In the genomic region with DNA sequence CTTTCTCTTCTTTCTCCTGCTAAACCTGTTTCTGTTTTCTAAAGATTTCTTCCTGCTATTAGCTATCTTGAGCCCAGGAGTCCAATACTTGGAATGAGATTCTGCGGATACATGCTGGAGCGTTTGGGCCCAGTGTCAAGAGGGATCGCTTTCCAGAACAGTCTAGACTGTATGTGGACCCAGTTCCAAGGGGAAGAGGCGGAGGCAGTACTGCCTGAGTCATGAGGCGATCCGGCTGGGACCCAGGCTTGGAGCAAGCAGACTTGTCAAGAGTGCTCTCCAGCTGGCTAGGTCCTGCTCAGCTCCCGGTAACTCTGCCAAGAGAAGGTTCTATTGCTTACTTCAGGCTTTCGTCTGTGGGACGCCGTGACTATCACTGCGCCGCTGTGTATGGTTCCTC, we compare ENCODE assay signal across 10 mouse cellular contexts. TPM values are rescaled to one million over a fixed set of nuclear protein-coding genes. Genes with fewer than 3 reads are reported as not detected.
DNase-seq lines count a peak whose midpoint lies in the region; ATAC-seq and TF ChIP-seq lines count a peak whose summit lies in the region.
"Had no signal": no experiment of that assay in that cellular context is flagged by ENCODE, and none has a peak within 500 bp of the region (broad histone marks: within the 10 kb centered on the region; RNA-seq: fewer than 3 reads in every experiment).

No protein-coding gene starts in this region.

- no peaks in the 10 kb centered on the region for H3K4me1 ChIP-seq in forebrain, embryonic 14.5 days (ENCODE audit: control insufficient read depth, insufficient read depth, low read length)
- no peaks in the 10 kb centered on the region for H3K4me1 ChIP-seq in forebrain, embryonic 12.5 days
- H3K4me1 ChIP-seq in stomach, postnatal 0 days (replicated peaks; ENCODE audit: control insufficient read depth, insufficient read depth): no peaks in the 10 kb centered on the region
- no peaks in the 10 kb centered on the region for H3K4me1 ChIP-seq in hindbrain, embryonic 16.5 days (ENCODE audit: control insufficient read depth, insufficient read depth, low read depth, low read length)
- no peaks in the 10 kb centered on the region for H3K4me1 ChIP-seq in midbrain, embryonic 16.5 days (ENCODE audit: control insufficient read depth, insufficient read depth, low read length)
- H3K4me1 ChIP-seq: neural tube, embryonic 13.5 days had no signal

- no peak overlapping the region for H3K4me2 ChIP-seq in forebrain, embryonic 14.5 days (ENCODE audit: low read length)
- no peak overlapping the region for H3K4me2 ChIP-seq in forebrain, embryonic 12.5 days
- no peak overlapping the region for H3K4me2 ChIP-seq in stomach, postnatal 0 days (replicated peaks; ENCODE audit: low read depth)
- H3K4me2 ChIP-seq in hindbrain, embryonic 16.5 days (ENCODE audit: low read length): no peak overlapping the region
- H3K4me2 ChIP-seq in midbrain, embryonic 16.5 days (ENCODE audit: low read length): no peak overlapping the region
- H3K4me2 ChIP-seq: neural tube, embryonic 13.5 days had no signal

- H3K4me3 ChIP-seq in forebrain, embryonic 14.5 days (ENCODE audit: low read depth, low read length): no peak overlapping the region
- no peak overlapping the region for H3K4me3 ChIP-seq in forebrain, embryonic 12.5 days (replicated peaks)
- no peak overlapping the region for H3K4me3 ChIP-seq in stomach, postnatal 0 days (ENCODE audit: low read depth, low read length)
- no peak overlapping the region for H3K4me3 ChIP-seq in hindbrain, embryonic 16.5 days (ENCODE audit: low read length)
- no peak overlapping the region for H3K4me3 ChIP-seq in midbrain, embryonic 16.5 days (ENCODE audit: low read depth, low read length)
- H3K4me3 ChIP-seq: neural tube, embryonic 13.5 days had no signal

- no peak for TF ChIP-seq CTCF in stomach, postnatal 0 days (IDR thresholded peaks at IDR 0.05; ENCODE audit: low read depth)

- 88% methylated on average over 12 of the region's 12 CpGs for WGBS in forebrain, embryonic 14.5 days
- 91% methylated on average over 12 of the region's 12 CpGs for WGBS in forebrain, embryonic 12.5 days
- 60% methylated on average over 12 of the region's 12 CpGs for WGBS in stomach, postnatal 0 days
- 90% methylated on average over 12 of the region's 12 CpGs for WGBS in hindbrain, embryonic 16.5 days
- WGBS in midbrain, embryonic 16.5 days: 92% methylated on average over 12 of the region's 12 CpGs

- no peak overlapping the region for H3K9ac ChIP-seq in forebrain, embryonic 14.5 days (ENCODE audit: low read length)
- H3K9ac ChIP-seq in forebrain, embryonic 12.5 days: no peak overlapping the region
- no peak overlapping the region for H3K9ac ChIP-seq in stomach, postnatal 0 days (ENCODE audit: low read length)
- H3K9ac ChIP-seq in hindbrain, embryonic 16.5 days (ENCODE audit: low read depth, low read length): no peak overlapping the region
- no peak overlapping the region for H3K9ac ChIP-seq in midbrain, embryonic 16.5 days (ENCODE audit: low read depth, low read length)
- H3K9ac ChIP-seq: neural tube, embryonic 13.5 days had no signal

- TF ChIP-seq EP300 in stomach, postnatal 0 days (optimal IDR thresholded peaks at IDR 0.05): no peak

- no peaks in the 10 kb centered on the region for H3K9me3 ChIP-seq in forebrain, embryonic 14.5 days (replicated peaks; ENCODE audit: control insufficient read depth, low read length)
- no peaks in the 10 kb centered on the region for H3K9me3 ChIP-seq in forebrain, embryonic 12.5 days
- H3K9me3 ChIP-seq in stomach, postnatal 0 days (ENCODE audit: control insufficient read depth, low read length): no peaks in the 10 kb centered on the region
- H3K9me3 ChIP-seq in hindbrain, embryonic 16.5 days (ENCODE audit: control insufficient read depth, low read length): no peaks in the 10 kb centered on the region
- H3K9me3 ChIP-seq in midbrain, embryonic 16.5 days (replicated peaks; ENCODE audit: control insufficient read depth, low read length, poor library complexity, severe bottlenecking): no peaks in the 10 kb centered on the region
- H3K9me3 ChIP-seq: neural tube, embryonic 13.5 days had no signal

- intact Hi-C loops in left cerebral cortex, postnatal 4 days (cut with DNase I): no loop called here

- H3K36me3 ChIP-seq in forebrain, embryonic 14.5 days (ENCODE audit: control insufficient read depth, insufficient read depth, low read length): no peaks in the 10 kb centered on the region
- no peaks in the 10 kb centered on the region for H3K36me3 ChIP-seq in forebrain, embryonic 12.5 days (replicated peaks)
- no peaks in the 10 kb centered on the region for H3K36me3 ChIP-seq in stomach, postnatal 0 days (ENCODE audit: control insufficient read depth, insufficient read depth, low read length)
- no peaks in the 10 kb centered on the region for H3K36me3 ChIP-seq in hindbrain, embryonic 16.5 days (ENCODE audit: control insufficient read depth, insufficient read depth, low read length)
- H3K36me3 ChIP-seq in midbrain, embryonic 16.5 days (ENCODE audit: control insufficient read depth, insufficient read depth, low read length): no peaks in the 10 kb centered on the region
- H3K36me3 ChIP-seq: neural tube, embryonic 13.5 days had no signal

- DNase-seq in forebrain, embryonic 14.5 days (ENCODE audit: low spot score): peak; percentile 11
- DNase-seq in adrenal gland, postnatal 14 days: peak; percentile 38
- peak; percentile 89 to 90 for DNase-seq in heart, adult 9 months (ENCODE audit: low spot score in 2 of 2)
- DNase-seq in left cerebral cortex, postnatal 4 days: peak; percentile 30
- peak; percentile 32 for DNase-seq in stomach, postnatal 0 days (ENCODE audit: low spot score)

- no peak overlapping the region for H3K27ac ChIP-seq in forebrain, embryonic 14.5 days (ENCODE audit: low read depth, low read length)
- no peak overlapping the region for H3K27ac ChIP-seq in forebrain, embryonic 12.5 days
- no peak overlapping the region for H3K27ac ChIP-seq in stomach, postnatal 0 days (replicated peaks)
- H3K27ac ChIP-seq in hindbrain, embryonic 16.5 days (ENCODE audit: low read depth, low read length): no peak overlapping the region
- H3K27ac ChIP-seq in midbrain, embryonic 16.5 days (ENCODE audit: low read length): no peak overlapping the region
- H3K27ac ChIP-seq: neural tube, embryonic 13.5 days had no signal

- H3K27me3 ChIP-seq in forebrain, embryonic 14.5 days (replicated peaks; ENCODE audit: control insufficient read depth, insufficient read depth, low read length): no peaks in the 10 kb centered on the region
- H3K27me3 ChIP-seq in forebrain, embryonic 12.5 days: no peaks in the 10 kb centered on the region
- H3K27me3 ChIP-seq in stomach, postnatal 0 days (ENCODE audit: control insufficient read depth, insufficient read depth, low read length): no peaks in the 10 kb centered on the region
- no peaks in the 10 kb centered on the region for H3K27me3 ChIP-seq in hindbrain, embryonic 16.5 days (replicated peaks; ENCODE audit: control insufficient read depth, insufficient read depth, low read length)
- H3K27me3 ChIP-seq in midbrain, embryonic 16.5 days (ENCODE audit: control insufficient read depth, insufficient read depth, low read depth, low read length): no peaks in the 10 kb centered on the region
- H3K27me3 ChIP-seq: CH12.LX; neural tube, embryonic 13.5 days had no signal

- no peak; the same call in 1 of the 2 replicates for ATAC-seq in forebrain, embryonic 14.5 days
- ATAC-seq in forebrain, embryonic 12.5 days (ENCODE audit: low FRiP score): no peak
- ATAC-seq in stomach, postnatal 0 days (ENCODE audit: low FRiP score, low TSS enrichment): peak; percentile 86
- ATAC-seq in hindbrain, embryonic 16.5 days: no peak
- no peak for ATAC-seq in midbrain, embryonic 16.5 days

RNA-seq across cellular contexts. Expression of a gene that starts 50.7 kb away (rescaled TPM):
- polyA plus RNA-seq in forebrain, embryonic 14.5 days (2014; fragmentation: Nextera tagmentation; extraction: Ambion mirVana): 87.4 and 100 TPM in 2 replicates
- polyA plus RNA-seq in forebrain, embryonic 12.5 days (2016; fragmentation: Nextera tagmentation; extraction: Ambion mirVana): 81.1 and 92.2 TPM in 2 replicates
- 16.7 and 24.4 TPM in 2 replicates for total RNA-seq in adrenal gland, postnatal 14 days (2021)
- 10 to 100 TPM; 74.7 to 82.2 TPM for total RNA-seq in left cerebral cortex, postnatal 4 days (2021)
- 9.2 and 9.9 TPM in 2 replicates for polyA plus RNA-seq in stomach, postnatal 0 days (2015; fragmentation: Nextera tagmentation; extraction: Ambion mirVana)
- polyA plus RNA-seq in hindbrain, embryonic 16.5 days (2015; fragmentation: Nextera tagmentation; extraction: Ambion mirVana): 124 and 142 TPM in 2 replicates
- polyA plus RNA-seq in midbrain, embryonic 16.5 days (2015; fragmentation: Nextera tagmentation; extraction: Ambion mirVana): 146 and 148 TPM in 2 replicates

Comparison
In these comparisons a context has a peak if more than half of its experiments do, and no peak if none do; other contexts are left out.
1. DNase-seq: peak in every context shown above with its lines; median percentile 90 in heart, adult 9 months; 38 in adrenal gland, postnatal 14 days; 32 in stomach, postnatal 0 days; 30 in left cerebral cortex, postnatal 4 days; 11 in forebrain, embryonic 14.5 days.